Mouse (Mus musculus) bone marrow macrophage, adult 2 months (primary cell): Measurements from ENCODE around the gene Cyp1b1. TPM values are rescaled to one million over a fixed set of nuclear protein-coding genes. Genes with fewer than 3 reads are reported as not detected.

ENCODE experiments used
- H3K27ac ChIP-seq: 2 replicates; pipeline ENCODE4 v1.5.1; 2012; ENCODE audit warnings: low read depth, low read length; ENCODE audit not compliant: insufficient read depth
- H3K4me1 ChIP-seq: 2 replicates; pipeline ENCODE4 v1.6.1; 2012; ENCODE audit warnings: low read length; ENCODE audit not compliant: control insufficient read depth, insufficient read depth
- H3K4me3 ChIP-seq: 2 replicates; pipeline ENCODE4 v1.5.1; 2012; ENCODE audit warnings: mild to moderate bottlenecking, low read length, moderate library complexity; ENCODE audit not compliant: insufficient read depth
- CTCF ChIP-seq: IDR thresholded peaks from 2 replicates; pipeline ENCODE4 v1.5.1; 2012; ENCODE audit warnings: low read depth, mild to moderate bottlenecking, low read length, moderate library complexity
- POLR2A ChIP-seq: IDR thresholded peaks from 2 replicates; pipeline ENCODE4 v1.6.1; 2012; ENCODE audit warnings: mild to moderate bottlenecking, low read depth, low read length, borderline replicate concordance
- polyA plus RNA-seq: library from polyadenylated mRNA; stranded (reverse); fragments of >200 nt; gene quantifications from 2 replicates; pipeline ENCODE4 v1.2.4, GENCODE M21; 2012; ENCODE audit not compliant: missing spikeins, insufficient read depth, insufficient read length

Cyp1b1 gene
- polyA plus RNA-seq, 1 experiment, result 2.8 TPM

DNA sequence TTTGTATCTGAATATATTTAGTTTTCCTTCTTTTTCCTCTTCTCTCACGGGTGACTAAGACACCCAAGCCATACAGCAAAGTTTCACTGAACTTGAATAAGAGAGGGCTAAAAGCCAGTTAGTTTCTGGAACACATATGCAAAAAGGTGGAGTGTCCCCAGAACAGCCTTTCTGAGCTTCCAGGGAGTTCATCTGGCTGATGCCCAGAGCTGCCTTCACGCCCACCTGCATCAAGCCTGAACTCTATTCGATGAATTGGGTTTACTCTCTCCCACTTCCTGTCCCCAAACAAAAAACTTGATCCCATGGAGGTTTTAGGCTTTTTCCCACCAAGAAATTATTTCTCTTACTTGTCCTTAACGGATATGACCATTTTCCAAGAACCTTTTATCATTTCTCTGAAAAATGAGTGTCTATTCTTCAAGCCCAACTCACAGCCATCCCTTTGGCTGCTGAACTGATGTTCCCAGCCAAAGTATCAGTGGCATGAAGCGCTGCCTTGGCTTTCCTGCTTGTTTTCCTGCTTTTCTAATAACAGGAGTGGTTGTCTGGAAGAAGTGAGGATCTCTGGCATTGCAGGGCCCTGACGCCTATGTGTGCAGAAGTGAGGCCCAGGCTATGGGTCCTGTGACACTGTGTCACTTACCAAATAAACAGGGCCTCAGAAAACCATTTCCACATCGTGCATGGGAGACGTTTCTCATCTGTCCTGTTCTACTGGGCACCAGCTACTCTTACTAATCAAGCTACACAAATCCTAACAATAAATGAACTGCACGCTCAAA, 9.0 kb downstream of the Cyp1b1 start:
- Histone ChIP-seq H3K27ac (no peak overlapping the region), H3K4me1 (no peaks in the 10 kb centered on the region), H3K4me3 (no peak overlapping the region)
- no peak for TF ChIP-seq CTCF
- no peak for TF ChIP-seq POLR2A

DNA sequence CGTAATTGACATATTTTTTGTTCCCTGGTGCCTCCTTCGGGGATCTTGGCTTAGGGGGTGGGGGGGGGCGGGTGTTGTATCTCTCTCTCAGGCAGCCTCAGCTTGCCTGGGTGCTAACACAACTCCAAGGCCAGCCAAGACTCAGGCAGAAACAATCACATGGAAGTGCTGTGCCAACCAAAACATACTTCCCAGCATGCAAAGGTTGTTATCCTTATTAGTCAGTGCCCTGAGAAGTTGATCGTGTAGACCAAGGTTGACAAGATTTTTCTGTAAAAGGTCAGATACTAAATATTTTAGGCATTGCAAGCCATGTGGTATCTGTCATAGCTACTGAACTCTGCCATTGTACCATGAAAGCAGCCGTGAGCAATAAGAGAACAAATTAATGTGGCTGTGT, 14.0 kb downstream of the Cyp1b1 start:
- TF ChIP-seq POLR2A, result no peak
- TF ChIP-seq CTCF, result no peak
- H3K4me3 ChIP-seq, result no peak overlapping the region
- no peaks in the 10 kb centered on the region for H3K4me1 ChIP-seq
- no peak overlapping the region for H3K27ac ChIP-seq

DNA sequence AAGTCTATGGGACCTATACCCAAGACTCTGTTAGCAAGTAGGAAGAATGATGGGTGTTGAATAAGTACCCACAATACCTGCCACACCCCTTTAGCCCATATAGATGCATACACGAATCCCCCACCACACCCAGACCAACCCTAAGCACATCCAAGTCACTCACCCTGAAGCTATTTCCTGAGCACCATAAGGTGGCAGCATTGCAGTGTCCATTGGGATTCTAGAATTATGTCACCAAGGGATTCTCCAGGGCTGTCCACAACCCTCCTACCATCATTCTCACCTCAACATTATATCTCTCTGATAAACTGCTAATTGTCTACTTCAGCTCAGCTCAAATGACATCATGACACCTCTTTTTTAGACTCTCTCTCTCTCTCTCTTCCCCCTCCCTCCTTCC, 15.7 kb downstream of the Cyp1b1 start:
- Histone ChIP-seq H3K4me1 (no peaks in the 10 kb centered on the region), H3K27ac (no peak overlapping the region), H3K4me3 (no peak overlapping the region)
- no peak for TF ChIP-seq CTCF
- TF ChIP-seq POLR2A, result no peak

- H3K27ac ChIP-seq, result no peak overlapping the region
- no peak overlapping the region for H3K4me3 ChIP-seq
- H3K4me1 ChIP-seq, result no peaks in the 10 kb centered on the region
- TF ChIP-seq CTCF, result no peak
- no peak for TF ChIP-seq POLR2A
Observed at GRCm38 (mm10) chr17:79695541-79695940, 19.3 kb downstream of the Cyp1b1 start.

DNA sequence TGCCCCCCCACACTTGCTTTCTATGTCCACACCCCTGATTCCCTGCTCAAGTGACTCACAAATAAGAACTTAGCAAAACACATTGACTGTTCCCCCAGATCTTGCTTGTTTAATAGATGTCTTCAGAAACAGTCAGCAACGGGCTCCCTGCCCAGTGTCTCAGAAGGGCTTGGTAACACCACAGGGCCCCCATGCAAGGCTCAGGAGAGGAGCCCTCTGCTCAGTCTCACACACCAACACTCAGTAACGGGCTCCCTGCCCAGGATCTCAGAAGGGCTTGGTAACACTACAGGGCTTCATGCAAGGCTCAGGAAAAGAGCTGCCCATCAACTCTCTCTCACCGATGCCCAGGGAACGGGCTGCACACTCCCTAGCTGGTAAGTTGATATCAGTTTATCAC, 19.8 kb downstream of the Cyp1b1 start:
- Histone ChIP-seq H3K27ac (no peak overlapping the region), H3K4me3 (no peak overlapping the region), H3K4me1 (no peaks in the 10 kb centered on the region)
- TF ChIP-seq CTCF (no peak), POLR2A (no peak)

- no peaks in the 10 kb centered on the region for H3K4me1 ChIP-seq
- H3K4me3 ChIP-seq, result no peak overlapping the region
- H3K27ac ChIP-seq, result no peak overlapping the region
- TF ChIP-seq CTCF (no peak), POLR2A (no peak)
Observed at GRCm38 (mm10) chr17:79670837-79671236, 44.0 kb downstream of the Cyp1b1 start.

DNA sequence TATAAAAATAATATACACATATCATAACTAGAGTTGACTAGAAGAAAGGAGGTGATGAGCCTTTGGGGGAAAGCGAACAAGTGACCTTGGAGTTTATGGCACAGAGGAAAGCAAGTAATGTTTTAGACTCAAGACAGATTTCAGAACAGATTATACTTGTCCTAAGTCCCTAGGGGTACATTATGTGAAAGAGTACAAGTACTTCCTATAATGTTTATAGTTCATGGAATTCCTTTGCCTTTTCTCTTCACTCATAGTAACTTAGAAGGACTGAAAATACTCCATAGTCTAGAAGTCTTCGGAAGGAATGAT, 50.8 kb downstream of the Cyp1b1 start:
- H3K27ac ChIP-seq, result no peak overlapping the region
- H3K4me1 ChIP-seq, result peaks cover 29% of the 10 kb centered on the region
- TF ChIP-seq CTCF (no peak), POLR2A (no peak)

GRCm38 (mm10) chr17:79663393-79664105, 51.3 kb downstream of the Cyp1b1 start:
- no peak for TF ChIP-seq CTCF
- TF ChIP-seq POLR2A, result no peak
- H3K4me1 ChIP-seq, result peaks cover 32% of the 10 kb centered on the region
- peak overlapping the region; percentile 72 for H3K27ac ChIP-seq
- no peak overlapping the region for H3K4me3 ChIP-seq

More for the DNA sequence above, 50.8 kb downstream of the Cyp1b1 start:
- H3K4me3 ChIP-seq, result no peak overlapping the region

DNA sequence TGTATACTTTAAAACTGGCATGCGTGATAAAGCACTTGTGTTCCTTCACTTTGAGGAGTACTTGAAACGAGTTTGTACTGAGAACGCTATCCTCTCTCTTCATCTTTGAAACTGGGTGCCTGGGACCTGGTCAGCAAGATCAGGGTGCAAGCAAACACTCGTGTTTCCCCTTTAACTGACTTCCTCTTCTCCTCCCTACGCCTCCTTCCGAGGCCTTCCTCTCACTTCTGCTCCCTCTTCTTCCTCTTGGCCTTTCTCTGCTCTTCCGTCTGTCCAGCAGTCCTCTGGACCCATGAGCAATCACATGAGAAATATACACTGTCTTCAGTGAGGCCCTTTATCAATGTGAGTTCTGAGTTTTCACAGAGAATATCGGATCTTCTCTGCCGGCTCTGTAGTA, 53.0 kb downstream of the Cyp1b1 start:
- no peak for TF ChIP-seq POLR2A
- no peak for TF ChIP-seq CTCF
- H3K4me3 ChIP-seq, result 0 out of 2 replicates have a peak overlapping the region, but pooled peaks have one; percentile 7
- peak overlapping the region; percentile 82 for H3K27ac ChIP-seq
- peaks cover 32% of the 10 kb centered on the region for H3K4me1 ChIP-seq

DNA sequence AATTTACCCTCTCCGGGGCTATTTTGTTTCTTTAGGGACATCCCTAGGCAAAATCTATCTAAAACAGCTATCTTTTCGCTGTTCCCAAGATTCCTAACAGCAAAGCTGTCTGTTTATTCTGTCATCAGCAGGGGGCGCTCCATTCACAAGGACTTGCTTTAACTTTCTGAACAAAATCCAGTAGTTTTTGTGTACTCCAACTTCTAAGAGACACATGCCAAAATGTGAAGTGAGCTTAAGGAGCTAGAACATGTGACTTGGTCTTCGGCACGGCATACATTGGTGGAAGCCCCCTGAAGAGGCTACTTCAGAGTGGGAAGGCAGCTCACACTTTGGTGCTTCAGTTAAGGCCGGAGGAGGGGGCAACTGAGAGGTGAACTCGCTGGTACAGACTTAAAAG, 53.5 kb downstream of the Cyp1b1 start:
- Histone ChIP-seq H3K4me3 (0 out of 2 replicates have a peak overlapping the region, but pooled peaks have one; percentile 7), H3K27ac (peak overlapping the region; percentile 82), H3K4me1 (peaks cover 32% of the 10 kb centered on the region)
- no peak for TF ChIP-seq CTCF
- no peak for TF ChIP-seq POLR2A
